Mouse (Mus musculus) erythroblast, embryonic 14.5 days (primary cell): ENCODE data around the gene Trak1.

ENCODE experiments used
- GATA1 ChIP-seq: IDR thresholded peaks from 2 replicates; pipeline ENCODE4 v1.6.1; 2012; ENCODE audit warnings: low read length, inconsistent platforms, mixed read lengths
- TAL1 ChIP-seq: IDR thresholded peaks from 3 replicates; pipeline ENCODE4 v1.6.1; 2012; ENCODE audit warnings: low read length, inconsistent platforms, mixed read lengths

DNA sequence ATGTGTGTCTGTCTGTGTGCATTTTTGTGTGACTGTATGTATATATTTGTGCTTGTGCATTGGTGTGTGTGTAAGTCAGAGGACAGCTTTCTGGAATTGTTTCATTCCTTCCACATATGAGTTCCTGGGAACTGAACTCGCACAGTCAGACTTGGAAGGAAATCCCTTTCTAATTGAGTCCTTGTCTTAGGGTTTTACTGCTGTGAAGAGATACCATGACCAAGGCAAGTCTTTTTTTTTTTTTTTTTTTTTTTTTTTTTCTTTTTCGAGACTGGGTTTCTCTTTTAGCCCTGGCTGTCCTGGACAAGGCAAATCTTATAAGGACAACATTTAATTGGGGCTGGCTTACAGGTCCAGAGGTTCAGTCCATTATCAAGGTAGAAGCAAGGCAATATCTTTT lies 6.0 kb upstream of the Trak1 start:
- no peak for TF ChIP-seq TAL1
- TF ChIP-seq GATA1, result no peak
